Mouse (Mus musculus) embryo, embryonic 11.5 days (tissue): ENCODE measurements at regions not wholly inside any gene's neighbourhood (a gene's known extent, or its start where the extent isn't known, plus 50 kb on each side); places are given as distances from the start of the nearest gene placed in this dataset.

Experiments
- DNase-seq: peaks from one replicate; pipeline ENCODE4 v3.0.0-alpha.2; 2012; ENCODE audit warnings: low read depth, low spot score

- no peak for DNase-seq
Measured at GRCm38 (mm10) chr16:93533205-93533604, 70.7 kb downstream of the Setd4 start.

- no peak for DNase-seq
Measured at GRCm38 (mm10) chr16:93531937-93532336, 71.9 kb downstream of the Setd4 start.

- no peak for DNase-seq
Measured at GRCm38 (mm10) chr16:93522485-93522884, 81.4 kb downstream of the Setd4 start.

- no peak for DNase-seq
Measured at GRCm38 (mm10) chr16:93520481-93520880, 83.4 kb downstream of the Setd4 start.

GRCm38 (mm10) chr16:93518620-93519019 is 85.2 kb downstream of the Setd4 start:
- DNase-seq, result no peak

- DNase-seq, result no peak
Measured at GRCm38 (mm10) chr16:93516793-93517192, 87.1 kb downstream of the Setd4 start.

- no peak for DNase-seq
Measured at GRCm38 (mm10) chr16:93515456-93515941, 88.4 kb downstream of the Setd4 start.

GRCm38 (mm10) chr16:93513616-93514041 is 90.2 kb downstream of the Setd4 start:
- DNase-seq, result no peak

GRCm38 (mm10) chr16:93511988-93512387 is 91.9 kb downstream of the Setd4 start:
- no peak for DNase-seq

GRCm38 (mm10) chr16:93511517-93511916 is 92.3 kb downstream of the Setd4 start:
- DNase-seq, result no peak

- no peak for DNase-seq
Measured at GRCm38 (mm10) chr16:93498800-93499199, 105.1 kb downstream of the Setd4 start.

- no peak for DNase-seq
Measured at GRCm38 (mm10) chr16:93493337-93494002, 110.4 kb downstream of the Setd4 start.

- DNase-seq, result no peak
Measured at GRCm38 (mm10) chr16:93486646-93487550, 117.0 kb downstream of the Setd4 start.

- DNase-seq, result no peak
Measured at GRCm38 (mm10) chr16:93469957-93470356, 133.9 kb downstream of the Setd4 start.

GRCm38 (mm10) chr16:93465741-93466140 is 138.1 kb downstream of the Setd4 start:
- no peak for DNase-seq

GRCm38 (mm10) chr16:93464898-93465297 is 139.0 kb downstream of the Setd4 start:
- no peak for DNase-seq

- DNase-seq, result no peak
Measured at GRCm38 (mm10) chr16:93463405-93463804, 140.5 kb downstream of the Setd4 start.

- no peak for DNase-seq
Measured at GRCm38 (mm10) chr16:93462286-93462610, 141.6 kb downstream of the Setd4 start.

- no peak for DNase-seq
Measured at GRCm38 (mm10) chr16:93461406-93462285, 142.2 kb downstream of the Setd4 start.

GRCm38 (mm10) chr16:93459497-93460240 is 144.2 kb downstream of the Setd4 start:
- no peak for DNase-seq
